Mouse (Mus musculus): ENCODE data around the gene Anxa11. TPM values are rescaled to one million over a fixed set of nuclear protein-coding genes. Genes with fewer than 3 reads are reported as not detected.
A peak's percentile ranks its signal among the peaks of the same experiment; 100 is the strongest.
"Not testable (repeated sequence)": the region's sequence is repeated elsewhere in the genome, so short reads cannot be mapped to it uniquely, and the experiment has no call there.

The Anxa11 gene
- polyA plus RNA-seq, 1 experiment = 64.2 TPM

DNA sequence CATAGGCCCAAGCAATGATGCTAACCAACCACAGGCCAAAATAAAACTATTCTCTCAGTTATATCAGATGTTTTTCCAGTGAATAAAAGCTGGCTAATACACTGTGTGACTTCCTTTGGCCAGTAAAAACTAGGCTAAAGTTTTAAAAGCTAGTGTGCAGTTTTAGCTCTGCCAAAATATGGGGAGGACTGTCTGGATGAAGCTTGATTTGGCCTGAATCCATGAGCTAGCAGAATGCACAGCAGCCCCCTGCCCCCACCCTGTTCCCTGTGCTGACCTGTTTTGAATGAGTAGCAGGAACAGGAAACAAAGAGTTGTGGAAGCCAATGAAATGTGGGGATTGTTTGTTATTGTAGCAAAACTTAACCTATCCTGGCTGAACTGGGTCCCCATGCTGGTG is 39.4 kb upstream of the Anxa11 start:
- Histone ChIP-seq H3K27ac (ENCODE audit: insufficient read depth, low read length) (no peak overlapping the region), H3K4me3 (ENCODE audit: extremely low read depth, insufficient read depth, insufficient read length) (no peak overlapping the region), H3K27me3 (ENCODE audit: control insufficient read depth, insufficient read depth, low read length) (no peaks in the 10 kb centered on the region), H3K4me1 (ENCODE audit: control insufficient read depth, insufficient read depth, insufficient read length) (no peaks in the 10 kb centered on the region), H3K36me3 (ENCODE audit: control insufficient read depth, insufficient read depth, low read length) (no peaks in the 10 kb centered on the region)
- no peak for DNase-seq (ENCODE audit: low read depth in 1 of 2, low spot score in 2 of 2)
- TF ChIP-seq POLR2A (IDR thresholded peaks at IDR 0.05; ENCODE audit: low read depth, low read length) (no peak), CTCF (IDR thresholded peaks at IDR 0.05; ENCODE audit: extremely low read depth, insufficient read depth, insufficient read length, insufficient replicate concordance) (no peak)

DNA sequence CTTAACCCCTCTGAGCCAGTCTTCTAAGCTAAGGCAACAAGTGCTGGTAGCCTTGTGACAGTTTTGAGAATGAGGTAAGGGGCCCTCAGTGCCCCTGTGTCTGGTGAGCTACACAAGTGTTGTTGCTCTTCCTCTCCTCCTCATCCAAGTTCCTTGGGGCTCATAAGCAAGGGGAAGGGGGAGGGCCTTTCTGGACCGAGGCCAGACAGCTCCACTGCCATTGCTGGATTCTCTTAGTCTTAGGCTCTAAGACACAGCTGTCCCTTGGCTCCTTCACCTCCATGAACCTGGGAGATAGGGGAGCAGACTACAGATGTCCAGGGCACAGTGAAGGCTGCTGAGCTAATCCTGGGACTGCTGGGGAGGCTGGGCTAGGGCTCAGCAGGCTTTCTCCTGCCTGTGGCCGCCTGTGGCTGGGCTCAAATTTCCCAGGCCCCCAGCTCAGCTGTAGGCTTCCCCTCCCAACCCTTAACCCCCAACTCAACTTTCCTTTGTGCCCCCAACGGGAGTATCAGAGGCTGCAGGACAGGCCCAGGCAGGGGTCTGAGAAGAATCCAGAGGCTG is 38.6 kb upstream of the Anxa11 start:
- no peak for DNase-seq (ENCODE audit: low read depth in 1 of 2, low spot score in 2 of 2)
- Histone ChIP-seq H3K4me1 (ENCODE audit: control insufficient read depth, insufficient read depth, insufficient read length) (no peaks in the 10 kb centered on the region), H3K36me3 (ENCODE audit: control insufficient read depth, insufficient read depth, low read length) (no peaks in the 10 kb centered on the region), H3K4me3 (ENCODE audit: extremely low read depth, insufficient read depth, insufficient read length) (no peak overlapping the region), H3K27ac (ENCODE audit: insufficient read depth, low read length) (no peak overlapping the region), H3K27me3 (ENCODE audit: control insufficient read depth, insufficient read depth, low read length) (no peaks in the 10 kb centered on the region)
- TF ChIP-seq CTCF (IDR thresholded peaks at IDR 0.05; ENCODE audit: extremely low read depth, insufficient read depth, insufficient read length, insufficient replicate concordance) (no peak), POLR2A (IDR thresholded peaks at IDR 0.05; ENCODE audit: low read depth, low read length) (no peak)
- WGBS = 83% methylated on average over 3 of the region's 3 CpGs

GRCm38 (mm10) chr14:25805871-25806270 is 36.1 kb upstream of the Anxa11 start:
- no peak overlapping the region for H3K27ac ChIP-seq (ENCODE audit: insufficient read depth, low read length)
- WGBS = 89% methylated on average over 7 of the region's 7 CpGs

DNA sequence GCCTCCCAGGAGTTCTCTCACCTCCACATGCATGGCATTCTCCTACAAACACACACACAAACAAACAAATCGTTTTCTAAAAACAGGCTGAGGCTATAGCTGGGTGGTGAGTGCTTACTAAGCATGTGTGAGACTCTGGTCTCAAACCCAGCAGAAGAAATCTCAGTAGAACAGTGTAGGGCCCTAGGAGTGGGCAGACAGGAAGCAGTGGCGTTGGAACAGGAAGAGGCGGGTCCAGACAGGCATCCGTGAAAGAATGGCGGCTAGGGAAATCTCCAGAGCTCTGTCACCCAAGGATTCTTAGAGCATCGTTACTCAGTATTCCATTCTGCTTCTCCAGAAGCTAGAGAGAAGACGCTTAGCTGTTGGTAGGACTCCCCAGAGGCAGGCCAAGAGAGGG is 35.4 kb upstream of the Anxa11 start:
- Histone ChIP-seq H3K36me3 (ENCODE audit: control insufficient read depth, insufficient read depth, low read length) (no peaks in the 10 kb centered on the region), H3K4me3 (ENCODE audit: extremely low read depth, insufficient read depth, insufficient read length) (no peak overlapping the region), H3K27ac (ENCODE audit: insufficient read depth, low read length) (no peak overlapping the region), H3K27me3 (ENCODE audit: control insufficient read depth, insufficient read depth, low read length) (no peaks in the 10 kb centered on the region), H3K4me1 (ENCODE audit: control insufficient read depth, insufficient read depth, insufficient read length) (no peaks in the 10 kb centered on the region)
- TF ChIP-seq CTCF (IDR thresholded peaks at IDR 0.05; ENCODE audit: extremely low read depth, insufficient read depth, insufficient read length, insufficient replicate concordance) (no peak), POLR2A (IDR thresholded peaks at IDR 0.05; ENCODE audit: low read depth, low read length) (no peak)
- 70% methylated on average over 7 of the region's 7 CpGs for WGBS
- DNase-seq (ENCODE audit: low read depth in 1 of 2, low spot score in 2 of 2) = no peak

More at GRCm38 (mm10) chr14:25805871-25806270, 36.1 kb upstream of the Anxa11 start:
- TF ChIP-seq CTCF (IDR thresholded peaks at IDR 0.05; ENCODE audit: extremely low read depth, insufficient read depth, insufficient read length, insufficient replicate concordance) (no peak), POLR2A (IDR thresholded peaks at IDR 0.05; ENCODE audit: low read depth, low read length) (no peak)
- DNase-seq (ENCODE audit: low read depth in 1 of 2, low spot score in 2 of 2) = no peak
- no peaks in the 10 kb centered on the region for H3K4me1 ChIP-seq (ENCODE audit: control insufficient read depth, insufficient read depth, insufficient read length)
- no peak overlapping the region for H3K4me3 ChIP-seq (ENCODE audit: extremely low read depth, insufficient read depth, insufficient read length)
- no peaks in the 10 kb centered on the region for H3K27me3 ChIP-seq (ENCODE audit: control insufficient read depth, insufficient read depth, low read length)
- H3K36me3 ChIP-seq (ENCODE audit: control insufficient read depth, insufficient read depth, low read length) = no peaks in the 10 kb centered on the region

GRCm38 (mm10) chr14:25811026-25811425 is 30.9 kb upstream of the Anxa11 start:
- not testable (repeated sequence) for H3K36me3 ChIP-seq (ENCODE audit: control insufficient read depth, insufficient read depth, low read length); H3K27me3 ChIP-seq (ENCODE audit: control insufficient read depth, insufficient read depth, low read length); H3K4me1 ChIP-seq (ENCODE audit: control insufficient read depth, insufficient read depth, insufficient read length); H3K27ac ChIP-seq (ENCODE audit: insufficient read depth, low read length); H3K4me3 ChIP-seq (ENCODE audit: extremely low read depth, insufficient read depth, insufficient read length); DNase-seq (ENCODE audit: low read depth in 1 of 2, low spot score in 2 of 2)
- WGBS = 81% methylated on average over 1 of the region's 1 CpGs

- no peak for TF ChIP-seq CTCF (IDR thresholded peaks at IDR 0.05; ENCODE audit: extremely low read depth, insufficient read depth, insufficient read length, insufficient replicate concordance)
- no peak for TF ChIP-seq POLR2A (IDR thresholded peaks at IDR 0.05; ENCODE audit: low read depth, low read length)
- no peaks in the 10 kb centered on the region for H3K36me3 ChIP-seq (ENCODE audit: control insufficient read depth, insufficient read depth, low read length)
- no peak for DNase-seq (ENCODE audit: low read depth in 1 of 2, low spot score in 2 of 2)
Observed at GRCm38 (mm10) chr14:25814140-25814539, 27.8 kb upstream of the Anxa11 start.

GRCm38 (mm10) chr14:25816416-25816815 is 25.5 kb upstream of the Anxa11 start:
- Histone ChIP-seq H3K4me1 (ENCODE audit: control insufficient read depth, insufficient read depth, insufficient read length) (no peaks in the 10 kb centered on the region), H3K27me3 (ENCODE audit: control insufficient read depth, insufficient read depth, low read length) (no peaks in the 10 kb centered on the region)
- DNase-seq (ENCODE audit: low read depth in 1 of 2, low spot score in 2 of 2) = no peak

More at GRCm38 (mm10) chr14:25814140-25814539, 27.8 kb upstream of the Anxa11 start:
- Histone ChIP-seq H3K27ac (ENCODE audit: insufficient read depth, low read length) (no peak overlapping the region), H3K27me3 (ENCODE audit: control insufficient read depth, insufficient read depth, low read length) (no peaks in the 10 kb centered on the region), H3K4me1 (ENCODE audit: control insufficient read depth, insufficient read depth, insufficient read length) (no peaks in the 10 kb centered on the region), H3K4me3 (ENCODE audit: extremely low read depth, insufficient read depth, insufficient read length) (no peak overlapping the region)

More at GRCm38 (mm10) chr14:25816416-25816815, 25.5 kb upstream of the Anxa11 start:
- WGBS = 29% methylated on average over 9 of the region's 9 CpGs
- no peak overlapping the region for H3K4me3 ChIP-seq (ENCODE audit: extremely low read depth, insufficient read depth, insufficient read length)
- H3K36me3 ChIP-seq (ENCODE audit: control insufficient read depth, insufficient read depth, low read length) = no peaks in the 10 kb centered on the region
- TF ChIP-seq CTCF (IDR thresholded peaks at IDR 0.05; ENCODE audit: extremely low read depth, insufficient read depth, insufficient read length, insufficient replicate concordance) (peak; percentile 78), POLR2A (IDR thresholded peaks at IDR 0.05; ENCODE audit: low read depth, low read length) (no peak)
- no peak overlapping the region for H3K27ac ChIP-seq (ENCODE audit: insufficient read depth, low read length)

All from spleen, adult 2 months (tissue).